18 mouse cellular contexts compared by ENCODE assay signal in genomic region chr13:39979294-39980061, GRCm38 (mm10).
A peak's percentile ranks its signal among the peaks of the same experiment; 100 is the strongest.
DNase-seq lines count a peak whose midpoint lies in the region; ATAC-seq and TF ChIP-seq lines count a peak whose summit lies in the region.
"Had no signal": no experiment of that assay in that cellular context is flagged by ENCODE, and none has a peak within 500 bp of the region (broad histone marks: within the 10 kb centered on the region; RNA-seq: fewer than 3 reads in every experiment).

No protein-coding gene starts in this region.

- 0 out of 2 replicates have a peak overlapping the region, but pooled peaks have one; percentile 6 for H3K27ac ChIP-seq in hindbrain, embryonic 13.5 days
- no peak overlapping the region for H3K27ac ChIP-seq in hindbrain, embryonic 11.5 days (ENCODE audit: low read depth, low read length)
- H3K27ac ChIP-seq in neural tube, embryonic 13.5 days (replicated peaks), result no peak overlapping the region
- no peak overlapping the region for H3K27ac ChIP-seq in limb, embryonic 10.5 days
- no peak overlapping the region for H3K27ac ChIP-seq in stomach, postnatal 0 days (replicated peaks)
- H3K27ac ChIP-seq: forebrain, embryonic 15.5 days; liver, embryonic 14.5 days; neural tube, embryonic 12.5 days had no signal

- H3K9ac ChIP-seq in hindbrain, embryonic 13.5 days, result no peak overlapping the region
- H3K9ac ChIP-seq in hindbrain, embryonic 11.5 days (ENCODE audit: low read depth, low read length), result no peak overlapping the region
- H3K9ac ChIP-seq in neural tube, embryonic 13.5 days, result no peak overlapping the region
- no peak overlapping the region for H3K9ac ChIP-seq in stomach, postnatal 0 days (ENCODE audit: low read length)
- H3K9ac ChIP-seq: forebrain, embryonic 15.5 days; liver, embryonic 14.5 days; neural tube, embryonic 12.5 days had no signal

- H3K4me3 ChIP-seq in hindbrain, embryonic 13.5 days, result no peak overlapping the region
- no peak overlapping the region for H3K4me3 ChIP-seq in hindbrain, embryonic 11.5 days (ENCODE audit: low read depth, low read length)
- H3K4me3 ChIP-seq in neural tube, embryonic 13.5 days, result no peak overlapping the region
- peak overlapping the region; percentile 4; the same call in 1 of the 2 replicates for H3K4me3 ChIP-seq in limb, embryonic 10.5 days
- H3K4me3 ChIP-seq in stomach, postnatal 0 days (ENCODE audit: low read depth, low read length), result no peak overlapping the region
- H3K4me3 ChIP-seq: forebrain, embryonic 15.5 days; neural tube, embryonic 12.5 days had no signal

- 60% methylated on average over 18 of the region's 18 CpGs for WGBS in hindbrain, embryonic 13.5 days
- 83% methylated on average over 18 of the region's 18 CpGs for WGBS in hindbrain, embryonic 11.5 days
- WGBS in neural tube, embryonic 13.5 days, result 53% methylated on average over 18 of the region's 18 CpGs
- WGBS in limb, embryonic 10.5 days, result 50% methylated on average over 18 of the region's 18 CpGs
- 86% methylated on average over 18 of the region's 18 CpGs for WGBS in stomach, postnatal 0 days

- peak overlapping the region; percentile 3; the same call in 1 of the 2 replicates for H3K4me2 ChIP-seq in hindbrain, embryonic 13.5 days
- H3K4me2 ChIP-seq in hindbrain, embryonic 11.5 days (replicated peaks; ENCODE audit: low read depth, low read length), result no peak overlapping the region
- H3K4me2 ChIP-seq in neural tube, embryonic 13.5 days, result peak overlapping the region; percentile 22; the same call in 1 of the 2 replicates
- no peak overlapping the region for H3K4me2 ChIP-seq in stomach, postnatal 0 days (replicated peaks; ENCODE audit: low read depth)
- H3K4me2 ChIP-seq: forebrain, embryonic 15.5 days; heart, embryonic 11.5 days; neural tube, embryonic 12.5 days had no signal

- no peak for ATAC-seq in hindbrain, embryonic 13.5 days (ENCODE audit: low FRiP score)
- ATAC-seq in hindbrain, embryonic 11.5 days (ENCODE audit: low FRiP score), result no peak
- ATAC-seq in neural tube, embryonic 13.5 days (ENCODE audit: low read depth), result peak; percentile 59; the same call in 1 of the 2 replicates
- no peak for ATAC-seq in stomach, postnatal 0 days (ENCODE audit: low FRiP score, low TSS enrichment)
- ATAC-seq: forebrain, embryonic 15.5 days; intestine, postnatal 0 days had no signal

- H3K4me1 ChIP-seq in hindbrain, embryonic 13.5 days (replicated peaks), result peaks cover 4% of the 10 kb centered on the region; the same call in 1 of the 2 replicates
- no peaks in the 10 kb centered on the region for H3K4me1 ChIP-seq in hindbrain, embryonic 11.5 days (replicated peaks; ENCODE audit: control insufficient read depth, insufficient read depth, low read length)
- peaks cover 9% of the 10 kb centered on the region; the same call in 1 of the 2 replicates for H3K4me1 ChIP-seq in neural tube, embryonic 13.5 days (replicated peaks)
- peaks cover 24% of the 10 kb centered on the region for H3K4me1 ChIP-seq in limb, embryonic 10.5 days
- no peaks in the 10 kb centered on the region for H3K4me1 ChIP-seq in stomach, postnatal 0 days (replicated peaks; ENCODE audit: control insufficient read depth, insufficient read depth)
- H3K4me1 ChIP-seq: forebrain, embryonic 15.5 days had no signal

- no peak for TF ChIP-seq EP300 in stomach, postnatal 0 days (optimal IDR thresholded peaks at IDR 0.05)

- no peak for DNase-seq in hindbrain, embryonic 11.5 days (ENCODE audit: low spot score)
- no peak for DNase-seq in neural tube, embryonic 10.5 days (ENCODE audit: extremely low spot score, low spot score)
- DNase-seq in limb, embryonic 10.5 days (ENCODE audit: low spot score), result peak; percentile 50
- no peak for DNase-seq in heart, postnatal 4 days
- DNase-seq in stomach, postnatal 0 days (ENCODE audit: low spot score), result no peak
- no peak for DNase-seq in lung, postnatal 10 days
- DNase-seq: adrenal gland, adult 2 months; cerebellum, adult 11 months; heart, postnatal 14 days; kidney, postnatal 36 days; thymus, adult 18-20 months had no signal

- H3K9me3 ChIP-seq in hindbrain, embryonic 13.5 days, result no peaks in the 10 kb centered on the region
- H3K9me3 ChIP-seq in hindbrain, embryonic 11.5 days (ENCODE audit: control insufficient read depth, low read length), result no peaks in the 10 kb centered on the region
- H3K9me3 ChIP-seq in neural tube, embryonic 13.5 days, result no peaks in the 10 kb centered on the region
- H3K9me3 ChIP-seq in limb, embryonic 10.5 days (replicated peaks), result no peaks in the 10 kb centered on the region
- no peaks in the 10 kb centered on the region for H3K9me3 ChIP-seq in stomach, postnatal 0 days (ENCODE audit: control insufficient read depth, low read length)
- H3K9me3 ChIP-seq: forebrain, embryonic 15.5 days; neural tube, embryonic 12.5 days had no signal

- no peak for TF ChIP-seq CTCF in stomach, postnatal 0 days (IDR thresholded peaks at IDR 0.05; ENCODE audit: low read depth)

- H3K27me3 ChIP-seq in hindbrain, embryonic 13.5 days, result no peaks in the 10 kb centered on the region
- H3K27me3 ChIP-seq in hindbrain, embryonic 11.5 days (ENCODE audit: control insufficient read depth, insufficient read depth, low read length), result no peaks in the 10 kb centered on the region
- no peaks in the 10 kb centered on the region for H3K27me3 ChIP-seq in neural tube, embryonic 13.5 days
- no peaks in the 10 kb centered on the region for H3K27me3 ChIP-seq in limb, embryonic 10.5 days (ENCODE audit: low read depth, poor library complexity, severe bottlenecking)
- no peaks in the 10 kb centered on the region; the same call in 1 of the 2 replicates for H3K27me3 ChIP-seq in stomach, postnatal 0 days (ENCODE audit: control insufficient read depth, insufficient read depth, low read length)
- H3K27me3 ChIP-seq: forebrain, embryonic 15.5 days; neural tube, embryonic 12.5 days had no signal

- H3K36me3 ChIP-seq in hindbrain, embryonic 13.5 days, result no peaks in the 10 kb centered on the region
- no peaks in the 10 kb centered on the region for H3K36me3 ChIP-seq in hindbrain, embryonic 11.5 days (ENCODE audit: control insufficient read depth, insufficient read depth, low read length)
- H3K36me3 ChIP-seq in neural tube, embryonic 13.5 days, result no peaks in the 10 kb centered on the region
- no peaks in the 10 kb centered on the region for H3K36me3 ChIP-seq in limb, embryonic 10.5 days
- H3K36me3 ChIP-seq in stomach, postnatal 0 days (ENCODE audit: control insufficient read depth, insufficient read depth, low read length), result no peaks in the 10 kb centered on the region
- H3K36me3 ChIP-seq: forebrain, embryonic 15.5 days; neural tube, embryonic 12.5 days had no signal

Comparison
In these comparisons a context has a peak if more than half of its experiments do, and no peak if none do; other contexts are left out.
1. H3K4me2 ChIP-seq: peak in hindbrain, embryonic 13.5 days (single experiment) and neural tube, embryonic 13.5 days (single experiment); none in hindbrain, embryonic 11.5 days (single experiment) and stomach, postnatal 0 days (single experiment).